Mouse (Mus musculus) left cerebral cortex, adult 9 months (tissue): Measurements from ENCODE around the gene Npdc1.

Source experiments
- DNase-seq, 2 experiments: peaks; one replicate each; pipeline ENCODE4 v3.0.0; 2022; ENCODE audit warnings: low spot score in 2 of 2

Npdc1 gene

DNA sequence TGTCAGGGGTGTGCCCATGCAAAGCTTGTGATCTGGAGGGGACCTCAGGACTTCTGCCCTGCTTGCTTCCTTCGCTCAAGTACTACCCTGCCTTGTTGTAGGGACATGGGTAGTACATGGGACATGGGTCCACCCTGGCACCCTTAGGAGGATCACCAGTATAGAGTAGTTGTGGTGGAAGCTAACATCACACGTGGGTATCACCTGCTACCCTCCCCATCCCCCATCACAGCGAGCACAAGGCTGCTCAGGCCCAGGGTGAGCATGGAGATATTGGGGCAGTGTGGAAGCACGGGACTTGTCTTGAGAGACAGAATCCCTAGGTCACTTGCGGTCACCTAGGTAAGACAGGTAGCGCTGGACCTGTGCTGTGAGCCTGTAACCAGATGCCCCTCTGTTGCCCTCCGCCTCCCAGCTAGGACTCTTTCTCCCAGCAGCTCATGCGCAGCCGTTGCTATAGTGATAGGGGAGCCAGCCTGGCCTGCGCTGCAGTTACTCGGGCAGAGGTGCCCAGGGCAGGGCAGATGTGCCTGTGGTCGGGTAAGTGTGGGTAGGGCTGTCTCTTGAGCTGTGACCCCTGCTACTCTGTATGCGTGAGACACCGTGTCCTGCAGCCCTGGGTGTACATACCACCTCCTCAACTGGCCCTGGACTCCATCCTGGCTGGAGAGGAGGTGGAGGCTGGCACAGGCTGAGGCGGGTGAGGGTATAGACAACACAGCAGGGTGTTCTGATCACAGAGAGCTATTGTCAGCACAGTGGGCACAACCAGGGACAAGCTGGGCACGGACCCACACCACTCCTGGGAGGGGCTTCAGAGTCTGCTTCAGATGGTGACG is 31.5 kb downstream of the Npdc1 start:
- DNase-seq = peak in 1 of 2 experiments; percentile 48

- DNase-seq = no peak
These were observed 32.2 kb downstream of the Npdc1 start for GRCm38 (mm10) chr2:25431308-25431855.

DNA sequence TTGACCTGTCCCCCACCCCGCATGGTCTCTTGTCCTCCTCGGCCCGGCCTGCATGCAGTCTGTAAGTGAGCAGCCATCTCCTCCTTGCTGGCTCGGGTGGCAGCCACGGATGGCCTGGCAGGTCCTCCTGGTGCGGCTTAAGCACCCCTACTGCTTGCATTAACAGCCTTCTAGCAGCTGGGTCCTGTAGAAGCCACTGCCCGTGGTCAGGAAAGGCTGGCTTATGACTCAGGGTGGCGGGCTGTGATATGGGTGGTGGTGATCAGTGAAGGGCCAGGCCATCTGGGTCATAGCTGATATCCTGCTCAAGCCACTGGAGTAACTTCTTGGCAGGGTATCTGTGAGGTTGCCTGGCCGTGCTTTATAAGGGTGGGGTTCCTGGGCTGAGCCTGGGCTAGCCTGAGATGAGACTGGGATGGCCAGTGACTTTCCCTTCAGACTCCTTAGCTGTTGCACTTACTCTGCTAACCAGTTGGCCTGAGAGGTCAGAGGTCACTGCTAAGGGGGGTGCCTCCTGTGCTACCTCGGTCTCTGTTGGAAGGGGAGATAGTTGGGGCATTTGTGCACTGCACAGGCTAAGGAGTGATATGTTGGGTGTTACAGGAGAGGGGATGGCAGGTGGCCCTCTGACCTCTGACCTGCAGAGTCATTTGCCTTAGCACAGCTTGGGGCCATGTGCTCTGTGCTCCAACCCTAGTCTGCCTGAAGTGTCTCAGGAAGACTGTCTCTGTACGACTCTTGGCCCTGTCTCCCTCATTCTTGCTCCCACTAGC is 33.4 kb downstream of the Npdc1 start:
- no peak for DNase-seq

DNA sequence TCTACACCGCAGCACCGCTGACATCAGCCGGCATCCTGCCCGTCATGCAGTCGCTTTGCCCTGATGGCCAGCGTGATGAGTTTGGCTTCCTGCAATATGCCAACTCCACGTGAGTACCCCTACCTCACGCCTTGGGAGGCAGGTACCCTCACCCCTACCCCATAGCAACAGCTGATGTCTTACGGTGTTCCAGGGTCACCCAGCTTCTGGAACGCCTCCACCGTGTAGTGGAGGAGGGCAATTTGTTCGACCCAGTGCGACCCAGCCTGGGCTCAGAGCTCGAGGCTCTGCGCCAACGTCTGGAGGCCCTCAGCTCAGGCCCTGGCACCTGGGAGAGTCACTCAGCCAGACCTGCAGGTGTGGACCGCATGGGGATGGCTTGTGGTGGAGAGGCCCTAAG is 34.0 kb downstream of the Npdc1 start:
- no peak for DNase-seq

DNA sequence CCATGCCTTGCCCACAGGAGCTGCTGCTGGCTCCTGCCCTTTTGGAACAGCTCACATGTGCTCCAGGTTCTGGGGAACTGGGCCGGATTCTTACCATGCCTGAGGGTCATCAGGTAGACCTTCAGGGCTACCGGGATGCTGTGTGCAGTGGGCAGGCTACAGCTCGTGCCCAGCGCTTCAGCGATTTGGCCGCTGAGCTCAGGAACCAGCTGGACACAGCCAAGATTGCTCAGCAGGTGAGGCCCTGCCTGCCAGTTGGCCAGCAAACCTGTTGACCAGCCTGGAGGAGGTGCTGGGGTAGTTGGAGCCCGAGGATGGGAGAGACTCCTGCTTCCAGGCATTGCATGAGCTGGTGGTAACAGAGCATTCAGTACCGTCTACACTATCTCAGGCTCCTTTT is 35.1 kb downstream of the Npdc1 start:
- no peak for DNase-seq

DNA sequence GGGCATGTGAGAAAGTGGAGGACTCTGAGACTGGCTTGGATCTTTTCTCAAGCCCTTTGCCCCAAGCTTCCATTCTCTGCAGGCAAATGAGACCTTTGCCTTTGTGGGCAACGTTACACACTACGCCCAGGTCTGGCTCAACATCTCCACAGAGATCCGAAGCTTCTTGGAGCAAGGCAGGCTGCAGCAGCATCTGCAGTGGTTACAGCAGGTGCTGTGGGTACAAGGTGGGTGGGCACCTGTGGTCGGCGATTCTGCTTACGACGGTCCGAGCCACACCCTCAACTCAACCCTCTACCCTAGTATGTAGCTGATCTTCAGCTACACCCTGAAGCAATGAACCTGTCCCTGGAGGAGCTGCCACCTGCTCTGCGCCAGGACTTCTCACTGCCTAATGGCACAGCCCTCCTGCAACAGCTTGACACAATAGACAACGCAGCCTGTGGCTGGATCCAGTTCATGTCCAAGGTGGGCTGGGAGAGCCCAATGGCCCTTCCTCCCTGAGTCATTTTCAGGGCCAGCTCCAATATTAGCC is 37.2 kb downstream of the Npdc1 start:
- DNase-seq = no peak

DNA sequence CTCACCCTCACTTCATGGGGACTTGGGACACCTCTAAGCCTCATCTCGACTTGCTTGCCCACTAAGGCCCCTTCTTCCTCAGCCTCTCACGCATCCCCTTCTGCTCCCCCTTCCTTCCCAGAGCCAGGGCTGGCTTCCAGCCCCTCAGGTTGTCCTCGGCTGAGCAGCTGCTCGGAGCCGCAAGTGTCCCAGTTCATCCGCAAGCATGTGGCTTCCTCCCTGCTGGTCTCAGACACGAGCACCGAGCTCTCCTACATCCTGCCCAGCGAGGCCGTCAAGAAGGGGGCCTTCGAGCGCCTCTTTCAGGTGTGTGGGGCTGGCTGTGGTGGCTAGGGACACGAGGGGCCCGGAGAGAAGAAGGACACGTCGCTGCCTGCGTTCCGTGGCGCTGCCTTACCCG is 41.9 kb downstream of the Npdc1 start:
- DNase-seq = no peak

DNA sequence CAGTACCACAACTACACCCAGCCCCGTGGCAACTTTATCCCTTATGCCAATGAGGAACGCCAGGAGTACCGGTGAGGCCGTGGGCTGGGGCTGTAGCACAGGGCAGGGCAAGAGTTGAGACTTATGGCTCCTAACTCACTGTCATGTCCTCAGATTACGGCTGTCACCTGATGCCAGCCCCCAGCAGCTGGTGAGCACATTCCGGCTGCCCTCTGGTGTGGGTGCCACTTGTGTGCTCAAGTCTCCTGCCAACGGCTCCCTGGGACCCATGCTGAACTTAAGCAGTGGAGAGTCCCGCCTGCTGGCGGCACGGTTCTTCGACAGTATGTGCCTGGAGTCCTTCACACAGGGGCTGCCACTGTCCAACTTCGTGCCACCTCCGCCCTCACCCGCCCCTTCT is 43.5 kb downstream of the Npdc1 start:
- no peak for DNase-seq

- DNase-seq = no peak
These were observed 51.9 kb downstream of the Npdc1 start for GRCm38 (mm10) chr2:25450853-25451647.

DNA sequence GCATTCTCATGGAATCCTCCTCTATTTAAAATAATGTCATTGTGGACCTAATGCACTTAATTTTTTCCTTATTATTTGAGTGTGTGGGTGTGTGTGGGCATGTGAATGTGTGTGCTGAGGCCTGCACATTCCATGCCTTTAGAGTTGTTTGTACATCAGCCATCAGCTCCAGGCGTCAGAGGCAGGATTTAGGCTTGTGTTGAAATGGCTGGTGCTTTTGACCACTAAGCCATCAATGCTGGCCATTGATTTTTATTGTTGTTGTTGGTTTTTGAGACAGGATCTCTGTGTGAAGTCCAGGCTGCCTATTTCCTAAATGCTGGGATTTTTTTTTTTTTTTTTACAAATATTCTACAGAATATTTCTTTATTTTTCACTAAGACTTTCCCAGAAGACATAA is 53.8 kb downstream of the Npdc1 start:
- DNase-seq = no peak

GRCm38 (mm10) chr2:25456205-25456953 is 57.2 kb downstream of the Npdc1 start, which contains the start of gene Clic3:
Gene Clic3 (plus strand): TSS chr2:25456838.
- no peak for DNase-seq

GRCm38 (mm10) chr2:25457022-25457896 is 58.1 kb downstream of the Npdc1 start:
- DNase-seq = no peak

DNA sequence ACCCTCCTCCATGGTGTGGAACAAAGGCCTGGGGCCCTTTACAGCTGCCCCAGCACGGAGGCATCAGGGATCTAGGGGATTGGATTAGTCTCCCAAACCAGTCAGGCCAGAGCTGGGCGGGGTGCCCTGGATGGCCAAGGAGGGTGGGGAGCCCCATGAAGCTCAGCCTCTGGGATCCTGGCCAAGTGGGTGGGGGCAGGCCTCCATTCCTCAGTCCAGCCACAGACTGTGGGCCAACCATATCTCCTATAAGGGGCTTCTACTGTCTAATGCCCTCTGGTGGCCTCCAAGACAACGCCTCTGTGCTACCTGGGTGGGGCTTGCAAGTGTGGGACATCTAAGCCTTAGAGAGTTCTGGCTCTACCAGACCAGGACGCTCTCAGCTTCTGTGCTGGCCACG is 59.8 kb downstream of the Npdc1 start:
- no peak for DNase-seq
